Mouse (Mus musculus): ENCODE results near the gene Ppp1r9a. TPM values are rescaled to one million over a fixed set of nuclear protein-coding genes. Genes with fewer than 3 reads are reported as not detected.
A peak's percentile ranks its signal among the peaks of the same experiment; 100 is the strongest.
"Not testable (repeated sequence)": the region's sequence is repeated elsewhere in the genome, so short reads cannot be mapped to it uniquely, and the experiment has no call there.

The Ppp1r9a gene
- polyA plus RNA-seq, 1 experiment = 32.7 TPM

- no peak for TF ChIP-seq POLR2A (IDR thresholded peaks at IDR 0.05; ENCODE audit: borderline replicate concordance, extremely low read depth, insufficient read depth, insufficient read length, poor library complexity, severe bottlenecking)
- TF ChIP-seq CTCF (IDR thresholded peaks at IDR 0.05; ENCODE audit: borderline replicate concordance, extremely low read depth, insufficient read depth, insufficient read length) = no peak
- no peak for DNase-seq (ENCODE audit: low read depth)
Measured at GRCm38 (mm10) chr6:4918470-4918869, 15.8 kb downstream of the Ppp1r9a start.

DNA sequence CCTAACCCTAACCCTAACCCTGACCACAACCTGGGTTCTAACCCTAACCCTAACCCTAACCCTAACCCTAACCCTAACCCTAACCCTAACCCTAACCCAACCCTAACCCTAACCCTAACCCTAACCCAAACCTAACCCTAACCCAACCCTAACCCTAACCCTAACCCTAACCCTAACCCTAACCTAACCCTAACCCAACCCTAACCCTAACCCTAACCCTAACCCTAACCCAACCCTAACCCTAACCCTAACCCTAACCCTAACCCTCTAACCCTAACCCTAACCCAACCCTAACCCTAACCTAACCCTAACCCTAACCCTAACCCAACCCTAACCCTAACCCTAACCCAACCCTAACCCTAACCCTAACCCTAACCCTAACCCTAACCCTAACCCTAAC lies 21.1 kb downstream of the Ppp1r9a start:
- not testable (repeated sequence) for DNase-seq (ENCODE audit: low read depth)

DNA sequence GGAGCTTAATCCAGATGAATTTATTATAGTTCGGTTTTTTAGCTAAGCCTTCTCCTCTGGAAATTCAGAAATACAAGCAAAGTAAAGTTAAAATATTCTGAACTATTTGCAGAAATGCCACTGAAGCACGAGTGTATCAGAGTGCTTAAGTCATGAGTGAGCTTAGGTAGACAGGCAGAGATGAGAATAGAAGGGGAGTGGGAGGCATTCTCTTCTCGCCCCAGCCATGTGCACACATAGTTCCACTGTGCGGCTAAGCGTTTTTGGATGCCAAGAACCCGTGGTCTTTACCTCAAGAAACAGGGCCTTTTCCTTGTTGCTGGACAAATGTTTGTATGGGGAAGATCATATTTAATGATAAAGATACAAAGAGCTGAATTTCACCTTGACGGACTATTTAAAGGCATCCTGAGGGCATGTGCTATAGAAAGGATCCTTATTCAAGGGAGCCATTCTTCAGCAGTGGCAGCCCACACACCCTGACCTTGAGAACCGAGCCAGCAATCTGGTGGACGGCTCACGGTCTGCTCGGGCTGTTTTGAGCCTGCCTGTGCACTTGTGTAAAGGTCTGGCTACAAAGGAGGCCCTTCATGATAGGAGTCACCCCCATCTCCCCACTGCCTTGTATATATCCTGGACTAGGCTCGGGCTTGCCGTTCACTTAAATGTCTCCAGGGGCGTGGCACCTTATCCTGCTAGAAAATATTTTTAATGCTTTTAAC lies 23.4 kb downstream of the Ppp1r9a start:
- no peak for DNase-seq (ENCODE audit: low read depth)
- TF ChIP-seq POLR2A (IDR thresholded peaks at IDR 0.05; ENCODE audit: borderline replicate concordance, extremely low read depth, insufficient read depth, insufficient read length, poor library complexity, severe bottlenecking) (no peak), CTCF (IDR thresholded peaks at IDR 0.05; ENCODE audit: borderline replicate concordance, extremely low read depth, insufficient read depth, insufficient read length) (no peak)

GRCm38 (mm10) chr6:4930321-4930720 lies 27.6 kb downstream of the Ppp1r9a start:
- DNase-seq (ENCODE audit: low read depth) = no peak
- TF ChIP-seq CTCF (IDR thresholded peaks at IDR 0.05; ENCODE audit: borderline replicate concordance, extremely low read depth, insufficient read depth, insufficient read length) (no peak), POLR2A (IDR thresholded peaks at IDR 0.05; ENCODE audit: borderline replicate concordance, extremely low read depth, insufficient read depth, insufficient read length, poor library complexity, severe bottlenecking) (no peak)

GRCm38 (mm10) chr6:4938901-4939300 lies 36.2 kb downstream of the Ppp1r9a start:
- TF ChIP-seq POLR2A (IDR thresholded peaks at IDR 0.05; ENCODE audit: borderline replicate concordance, extremely low read depth, insufficient read depth, insufficient read length, poor library complexity, severe bottlenecking) (no peak), CTCF (IDR thresholded peaks at IDR 0.05; ENCODE audit: borderline replicate concordance, extremely low read depth, insufficient read depth, insufficient read length) (no peak)
- DNase-seq (ENCODE audit: low read depth) = peak; percentile 36

- DNase-seq (ENCODE audit: low read depth) = no peak
- TF ChIP-seq CTCF (IDR thresholded peaks at IDR 0.05; ENCODE audit: borderline replicate concordance, extremely low read depth, insufficient read depth, insufficient read length) = no peak
- TF ChIP-seq POLR2A (IDR thresholded peaks at IDR 0.05; ENCODE audit: borderline replicate concordance, extremely low read depth, insufficient read depth, insufficient read length, poor library complexity, severe bottlenecking) = no peak
Measured at GRCm38 (mm10) chr6:4940086-4940485, 37.4 kb downstream of the Ppp1r9a start.

GRCm38 (mm10) chr6:4940639-4941038 lies 37.9 kb downstream of the Ppp1r9a start:
- DNase-seq (ENCODE audit: low read depth) = peak; percentile 58

DNA sequence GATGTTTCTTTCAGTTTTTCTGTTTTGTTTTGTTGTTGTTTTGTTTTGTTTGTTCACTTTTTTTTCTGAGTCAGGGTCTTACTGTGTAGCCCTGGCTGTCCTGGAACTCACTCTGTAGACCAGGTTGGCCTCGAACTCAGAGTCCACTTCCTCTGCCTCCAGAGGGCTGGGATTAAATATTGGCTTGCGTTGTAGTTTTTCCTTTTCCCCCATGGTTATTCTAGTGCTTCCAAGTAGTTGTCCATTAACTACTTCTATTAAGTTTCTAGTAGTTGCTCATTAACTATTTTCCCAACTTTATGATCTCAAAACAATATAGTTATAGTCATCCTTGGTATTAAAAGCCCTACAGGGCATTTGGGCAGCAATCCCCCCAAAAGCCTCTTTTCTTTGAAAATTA lies 41.1 kb downstream of the Ppp1r9a start:
- DNase-seq (ENCODE audit: low read depth) = no peak
- no peak for TF ChIP-seq POLR2A (IDR thresholded peaks at IDR 0.05; ENCODE audit: borderline replicate concordance, extremely low read depth, insufficient read depth, insufficient read length, poor library complexity, severe bottlenecking)
- TF ChIP-seq CTCF (IDR thresholded peaks at IDR 0.05; ENCODE audit: borderline replicate concordance, extremely low read depth, insufficient read depth, insufficient read length) = no peak

More at GRCm38 (mm10) chr6:4940639-4941038, 37.9 kb downstream of the Ppp1r9a start:
- TF ChIP-seq POLR2A (IDR thresholded peaks at IDR 0.05; ENCODE audit: borderline replicate concordance, extremely low read depth, insufficient read depth, insufficient read length, poor library complexity, severe bottlenecking) = no peak

DNA sequence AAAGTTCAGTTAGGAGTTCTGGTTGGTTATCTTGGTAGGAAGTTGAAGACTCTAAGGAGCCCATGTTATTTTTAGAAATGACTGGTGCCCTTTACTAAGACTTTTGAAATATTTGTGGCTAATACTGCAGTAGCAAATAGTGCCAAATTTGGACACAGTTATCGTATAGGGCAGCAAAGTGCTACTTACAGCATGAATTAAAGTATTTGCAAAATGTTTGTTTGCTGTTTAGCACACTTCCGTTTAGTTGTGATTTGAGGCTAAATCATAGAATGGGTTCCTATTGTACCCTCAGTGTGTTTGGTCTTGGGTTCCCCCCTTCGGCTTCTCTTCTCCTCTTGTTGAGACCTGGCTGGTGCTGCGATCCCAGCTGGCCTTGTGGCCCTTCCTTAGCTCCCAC lies 45.3 kb downstream of the Ppp1r9a start:
- TF ChIP-seq POLR2A (IDR thresholded peaks at IDR 0.05; ENCODE audit: borderline replicate concordance, extremely low read depth, insufficient read depth, insufficient read length, poor library complexity, severe bottlenecking) (no peak), CTCF (IDR thresholded peaks at IDR 0.05; ENCODE audit: borderline replicate concordance, extremely low read depth, insufficient read depth, insufficient read length) (no peak)
- no peak for DNase-seq (ENCODE audit: low read depth)

DNA sequence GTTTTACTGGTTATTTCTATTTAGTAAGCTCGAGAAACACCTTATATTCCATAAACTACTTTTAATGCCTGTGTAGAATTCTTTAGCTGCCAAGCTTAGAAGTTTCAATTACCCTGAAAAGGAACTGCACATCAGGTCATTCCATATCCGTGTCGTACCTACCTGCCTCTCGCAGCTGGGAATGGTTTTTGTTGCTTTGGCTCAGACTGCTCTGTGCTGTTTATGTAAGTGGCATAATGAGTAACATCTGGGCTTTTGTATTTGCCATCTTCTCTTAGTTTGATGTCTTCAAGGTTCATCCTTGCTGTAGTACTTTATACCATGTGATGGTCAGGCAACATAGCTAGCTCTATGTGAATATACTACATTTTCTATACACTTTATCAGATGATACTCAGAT lies 47.0 kb downstream of the Ppp1r9a start:
- DNase-seq (ENCODE audit: low read depth) = no peak
- no peak for TF ChIP-seq POLR2A (IDR thresholded peaks at IDR 0.05; ENCODE audit: borderline replicate concordance, extremely low read depth, insufficient read depth, insufficient read length, poor library complexity, severe bottlenecking)
- TF ChIP-seq CTCF (IDR thresholded peaks at IDR 0.05; ENCODE audit: borderline replicate concordance, extremely low read depth, insufficient read depth, insufficient read length) = no peak

DNA sequence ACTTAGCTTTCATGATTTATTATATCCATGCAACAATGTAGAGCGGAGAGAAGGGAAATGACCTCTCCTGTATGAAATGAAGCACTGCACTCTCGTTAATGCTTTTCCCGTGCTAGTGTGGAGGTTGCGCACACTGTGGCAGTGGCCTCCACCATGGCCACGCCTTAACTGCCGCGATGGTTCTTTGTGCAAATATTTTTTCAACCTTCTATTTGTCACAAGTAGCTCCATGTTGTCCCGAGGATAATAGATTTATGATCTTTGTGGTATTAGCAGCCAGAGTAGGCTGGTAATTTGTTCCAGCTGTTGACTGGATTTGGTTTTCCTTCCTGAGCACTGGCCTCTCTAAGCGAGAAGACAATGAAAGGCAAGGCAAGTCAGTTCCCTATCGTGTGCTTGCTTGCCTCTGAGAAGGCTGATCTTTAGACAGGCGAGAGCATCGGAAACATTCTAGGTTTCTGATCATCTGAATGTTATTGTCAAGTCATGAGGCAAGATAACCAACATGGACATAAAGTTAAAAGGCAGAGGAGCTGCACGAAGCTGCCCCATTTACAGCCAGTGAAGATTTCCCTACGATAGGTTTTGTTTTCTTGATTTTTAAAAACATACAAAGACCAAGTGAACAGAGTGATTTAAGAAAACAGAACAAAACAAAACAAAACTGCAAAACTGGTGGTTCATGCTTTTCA lies 50.5 kb downstream of the Ppp1r9a start:
- no peak for DNase-seq (ENCODE audit: low read depth)
- no peak for TF ChIP-seq CTCF (IDR thresholded peaks at IDR 0.05; ENCODE audit: borderline replicate concordance, extremely low read depth, insufficient read depth, insufficient read length)
- TF ChIP-seq POLR2A (IDR thresholded peaks at IDR 0.05; ENCODE audit: borderline replicate concordance, extremely low read depth, insufficient read depth, insufficient read length, poor library complexity, severe bottlenecking) = no peak

DNA sequence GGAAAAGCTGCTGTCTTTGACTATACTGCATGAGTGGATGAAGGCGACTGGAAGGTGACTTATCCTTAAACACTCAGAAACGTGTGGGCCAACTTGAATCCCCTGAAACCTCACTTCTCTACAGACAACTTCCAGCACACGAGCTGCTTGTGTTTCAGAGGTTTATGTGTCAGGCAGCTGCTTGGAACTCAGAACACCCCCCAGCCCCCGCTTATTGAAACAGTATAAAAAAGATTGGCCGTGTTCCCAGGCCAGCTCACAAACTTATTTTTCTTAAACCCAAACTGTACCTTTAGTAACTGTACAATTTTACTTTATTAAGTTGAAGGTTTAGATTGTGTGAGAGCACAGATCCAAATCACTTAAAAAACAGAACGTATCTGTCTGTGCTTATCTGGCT lies 53.9 kb downstream of the Ppp1r9a start:
- peak; percentile 35 for DNase-seq (ENCODE audit: low read depth)
- TF ChIP-seq POLR2A (IDR thresholded peaks at IDR 0.05; ENCODE audit: borderline replicate concordance, extremely low read depth, insufficient read depth, insufficient read length, poor library complexity, severe bottlenecking) (no peak), CTCF (IDR thresholded peaks at IDR 0.05; ENCODE audit: borderline replicate concordance, extremely low read depth, insufficient read depth, insufficient read length) (no peak)
